Mouse (Mus musculus) stomach, postnatal 0 days (tissue): ENCODE measurements at regions not wholly inside any gene's neighbourhood (a gene's known extent, or its start where the extent isn't known, plus 50 kb on each side); places are given as distances from the start of the nearest gene placed in this dataset.

ENCODE experiments used
- CTCF ChIP-seq: IDR thresholded peaks from 2 replicates; pipeline ENCODE4 v1.5.1; 2016; ENCODE audit warnings: antibody characterized with exemption, low read depth, mild to moderate bottlenecking, moderate library complexity
- EP300 ChIP-seq: optimal IDR thresholded peaks from 2 replicates; pipeline ENCODE3; 2016; ENCODE audit warnings: antibody characterized with exemption

DNA sequence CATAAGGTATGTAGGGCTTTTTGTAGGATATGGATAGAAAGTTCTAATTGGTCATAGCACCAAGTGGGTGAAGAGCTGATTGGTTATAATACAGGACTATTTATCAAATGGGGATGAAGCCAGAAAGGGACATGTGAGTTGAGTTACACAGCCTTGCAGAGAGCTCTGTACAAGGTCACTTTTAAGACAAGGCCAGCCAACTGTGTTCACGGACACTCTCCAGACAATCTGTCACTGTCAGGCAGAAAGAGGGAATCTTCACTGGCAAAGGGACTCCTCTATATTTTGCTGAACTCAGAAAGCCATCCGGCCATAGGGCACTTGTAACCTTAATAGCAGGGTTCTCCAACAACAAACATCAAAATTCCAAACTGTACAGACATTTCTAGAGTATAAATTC lies 95.5 kb upstream of the Il15 start:
- no peak for TF ChIP-seq EP300
- TF ChIP-seq CTCF, result no peak
